Mouse (Mus musculus) liver, embryonic 11.5 days (tissue): ENCODE results near the gene Adamts4. TPM values are rescaled to one million over a fixed set of nuclear protein-coding genes. Genes with fewer than 3 reads are reported as not detected.

Experiments
- ATAC-seq: fragments of 200-750 bp; cut with Nextera tagmentation; replicated peaks from 2 replicates; pipeline ENCODE4 v1.8.0; 2017; ENCODE audit warnings: moderate number of reproducible peaks, mild to moderate bottlenecking, moderate TSS enrichment, moderate library complexity; ENCODE audit not compliant: low FRiP score
- DNase-seq: peaks from one replicate; pipeline ENCODE4 v3.0.0-alpha.2; 2017; ENCODE audit warnings: low spot score
- H3K27ac ChIP-seq: fragments of 300-500 bp; sonication (generic); 2 replicates; pipeline ENCODE4 v1.5.1; 2014; ENCODE audit warnings: mild to moderate bottlenecking, low read depth, low read length, control low read depth
- H3K27me3 ChIP-seq: fragments of 300-500 bp; sonication (generic); replicated peaks from 2 replicates; pipeline ENCODE4 v1.6.1; 2014; ENCODE audit warnings: low read length, mixed read lengths; ENCODE audit not compliant: control insufficient read depth, insufficient read depth
- H3K36me3 ChIP-seq: fragments of 300-500 bp; sonication (generic); 2 replicates; pipeline ENCODE4 v1.6.1; 2014; ENCODE audit warnings: mild to moderate bottlenecking, low read length, moderate library complexity, mixed read lengths; ENCODE audit not compliant: control insufficient read depth, insufficient read depth
- H3K4me1 ChIP-seq: fragments of 300-500 bp; sonication (generic); replicated peaks from 2 replicates; pipeline ENCODE4 v1.6.1; 2014; ENCODE audit warnings: low read length, mixed read lengths; ENCODE audit not compliant: control insufficient read depth, insufficient read depth
- H3K4me2 ChIP-seq: fragments of 300-500 bp; sonication (generic); 2 replicates; pipeline ENCODE4 v1.6.1; 2014; ENCODE audit warnings: mild to moderate bottlenecking, control low read depth, moderate library complexity
- H3K4me3 ChIP-seq: fragments of 300-500 bp; sonication (generic); 2 replicates; pipeline ENCODE4 v1.5.1; 2014; ENCODE audit warnings: low read depth, low read length, control low read depth
- H3K9ac ChIP-seq: fragments of 300-500 bp; sonication (generic); 2 replicates; pipeline ENCODE4 v1.6.1; 2014; ENCODE audit warnings: low read depth, low read length, control low read depth
- H3K9me3 ChIP-seq: fragments of 300-500 bp; sonication (generic); 2 replicates; pipeline ENCODE4 v1.6.1; 2016; ENCODE audit warnings: low read length, inconsistent platforms, mixed read lengths; ENCODE audit not compliant: control insufficient read depth
- WGBS: fragments of 180-500 bp; shearing (Covaris S2); extraction: QIAGEN DNeasy Blood & Tissue Kit; methylation state at CpG from one replicate; pipeline ENCODE4 v1.1.7; 2014; 5-methylcytosine and 5-hydroxymethylcytosine counted together
- polyA plus RNA-seq: library from polyadenylated mRNA; unstranded; fragments of >200 nt; fragmentation: Nextera tagmentation; extraction: Ambion mirVana; gene quantifications from 2 replicates; pipeline ENCODE4 v1.2.1, GENCODE M21; 2014

The Adamts4 gene
- polyA plus RNA-seq, 1 experiment from 2014 or later, result 2.0 TPM

GRCm38 (mm10) chr1:171281528-171281923 is 31.3 kb downstream of the Adamts4 start:
- H3K4me3 ChIP-seq, result peak overlapping the region; percentile 76
- DNase-seq, result peak; percentile 86
- no peaks in the 10 kb centered on the region for H3K27me3 ChIP-seq
- WGBS, result 2% methylated on average over 10 of the region's 10 CpGs
- peak; percentile 37 for ATAC-seq
- H3K9me3 ChIP-seq, result no peaks in the 10 kb centered on the region
- peak overlapping the region; percentile 99 for H3K27ac ChIP-seq
- H3K9ac ChIP-seq, result peak overlapping the region; percentile 93
- H3K4me2 ChIP-seq, result peak overlapping the region; percentile 69
- H3K36me3 ChIP-seq, result peaks cover 36% of the 10 kb centered on the region
- H3K4me1 ChIP-seq, result peaks cover 8% of the 10 kb centered on the region

DNA sequence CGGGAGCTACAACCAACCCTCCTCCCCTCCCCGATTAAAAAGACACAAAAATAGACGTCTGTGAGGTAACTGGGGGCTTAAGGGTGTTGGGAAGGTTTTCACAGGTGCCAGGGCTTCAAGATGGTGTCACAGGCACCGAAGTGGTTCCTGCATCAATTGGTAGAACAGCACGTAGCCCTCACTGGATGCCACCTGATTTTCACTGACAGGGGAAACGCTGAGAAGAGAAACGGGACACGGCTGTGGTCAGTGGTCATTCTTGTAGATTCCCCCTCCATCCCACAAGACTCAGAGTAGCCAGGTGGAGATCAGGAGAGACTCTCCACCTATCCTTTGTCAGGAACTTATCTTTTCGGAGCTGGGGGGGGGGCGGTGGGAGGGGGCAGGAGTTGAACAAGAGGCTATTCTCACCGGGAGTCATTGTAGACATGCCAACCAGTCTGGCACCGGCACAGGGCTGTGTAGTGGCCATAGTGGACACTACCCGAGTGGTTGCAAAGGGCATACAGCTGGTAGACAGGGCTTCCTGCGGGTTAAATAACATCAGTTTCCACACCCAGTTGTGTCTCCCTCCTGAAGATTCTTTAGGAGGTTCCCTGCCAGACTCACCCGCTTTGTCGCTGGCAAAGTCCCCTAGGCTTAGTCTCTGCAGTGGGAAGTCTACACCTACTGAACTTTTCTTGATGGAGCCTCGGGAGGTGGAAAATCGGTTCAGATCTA is 32.0 kb downstream of the Adamts4 start:
- no peaks in the 10 kb centered on the region for H3K27me3 ChIP-seq
- peaks cover 14% of the 10 kb centered on the region for H3K4me1 ChIP-seq
- no peaks in the 10 kb centered on the region for H3K9me3 ChIP-seq
- no peak for ATAC-seq
- peaks cover 30% of the 10 kb centered on the region for H3K36me3 ChIP-seq
- DNase-seq, result peak; percentile 30
- H3K27ac ChIP-seq, result peak overlapping the region; percentile 99
- WGBS, result 72% methylated on average over 18 of the region's 18 CpGs
- H3K4me2 ChIP-seq, result peak overlapping the region; percentile 69
- H3K9ac ChIP-seq, result peak overlapping the region; percentile 93
- peak overlapping the region; percentile 76 for H3K4me3 ChIP-seq

GRCm38 (mm10) chr1:171283188-171284160 is 33.3 kb downstream of the Adamts4 start:
- H3K9me3 ChIP-seq, result no peaks in the 10 kb centered on the region
- H3K4me2 ChIP-seq, result no peak overlapping the region
- 87% methylated on average over 18 of the region's 18 CpGs for WGBS
- H3K4me3 ChIP-seq, result no peak overlapping the region
- no peak for DNase-seq
- no peak overlapping the region for H3K9ac ChIP-seq
- H3K36me3 ChIP-seq, result peaks cover 18% of the 10 kb centered on the region
- no peaks in the 10 kb centered on the region for H3K27me3 ChIP-seq
- no peak for ATAC-seq
- H3K4me1 ChIP-seq, result peaks cover 18% of the 10 kb centered on the region
- no peak overlapping the region for H3K27ac ChIP-seq

GRCm38 (mm10) chr1:171284491-171284890 is 34.3 kb downstream of the Adamts4 start:
- Histone ChIP-seq H3K4me3 (no peak overlapping the region), H3K4me1 (peaks cover 21% of the 10 kb centered on the region), H3K36me3 (peaks cover 19% of the 10 kb centered on the region; the same call in 1 of the 2 replicates), H3K9me3 (no peaks in the 10 kb centered on the region), H3K9ac (no peak overlapping the region), H3K4me2 (no peak overlapping the region), H3K27ac (no peak overlapping the region), H3K27me3 (no peaks in the 10 kb centered on the region)
- 89% methylated on average over 15 of the region's 15 CpGs for WGBS
- ATAC-seq, result no peak
- DNase-seq, result no peak

DNA sequence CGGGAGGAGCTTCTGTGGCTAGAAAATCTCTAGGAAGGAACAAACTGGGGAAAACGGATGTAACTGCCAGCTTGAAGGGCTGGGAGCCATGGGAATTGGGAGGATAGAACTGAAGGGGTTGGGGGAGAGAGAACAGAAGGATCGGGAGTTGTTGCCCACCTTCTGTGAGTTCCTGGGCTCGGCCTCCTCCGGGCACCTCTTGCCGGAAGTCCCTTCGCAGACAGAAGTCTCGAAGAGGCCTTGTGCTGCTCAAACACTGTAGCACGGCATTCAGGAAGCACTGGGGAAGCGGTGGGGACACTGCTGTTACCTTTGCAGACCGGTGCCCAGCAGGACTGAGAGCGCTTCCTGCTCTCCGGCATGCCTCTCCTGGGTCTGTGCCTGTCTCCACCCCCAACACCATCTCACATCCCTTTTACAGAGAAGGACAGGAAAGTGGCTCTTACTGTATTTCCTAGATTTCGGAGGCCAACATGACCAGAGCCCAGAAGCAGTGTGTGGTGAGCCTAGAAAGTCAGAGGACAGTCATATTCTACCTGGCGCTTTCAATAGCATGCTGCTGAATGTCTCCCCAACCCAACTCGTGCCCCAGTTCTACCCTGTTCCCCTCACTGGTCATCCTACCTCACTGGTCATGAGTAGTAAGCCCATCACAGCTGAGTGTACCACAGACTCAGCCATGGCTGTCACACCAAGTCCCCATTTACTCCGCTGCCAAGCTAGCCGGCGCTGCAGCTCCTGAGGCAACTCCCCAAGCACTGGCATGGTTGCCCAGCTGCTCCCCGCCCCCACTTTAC is 35.1 kb downstream of the Adamts4 start:
- ATAC-seq (no peak), DNase-seq (no peak)
- H3K4me1 ChIP-seq, result peaks cover 21% of the 10 kb centered on the region
- peaks cover 23% of the 10 kb centered on the region; the same call in 1 of the 2 replicates for H3K36me3 ChIP-seq
- no peaks in the 10 kb centered on the region for H3K9me3 ChIP-seq
- H3K4me3 ChIP-seq, result no peak overlapping the region
- H3K4me2 ChIP-seq, result no peak overlapping the region
- 82% methylated on average over 20 of the region's 20 CpGs for WGBS
- H3K9ac ChIP-seq, result no peak overlapping the region
- peak overlapping the region; percentile 15; the same call in 1 of the 2 replicates for H3K27ac ChIP-seq
- no peaks in the 10 kb centered on the region for H3K27me3 ChIP-seq

- Histone ChIP-seq H3K4me3 (peak overlapping the region; percentile 98; the same call in 1 of the 2 replicates), H3K4me1 (peaks cover 21% of the 10 kb centered on the region), H3K9ac (no peak overlapping the region), H3K9me3 (no peaks in the 10 kb centered on the region), H3K4me2 (peak overlapping the region; percentile 70), H3K27me3 (no peaks in the 10 kb centered on the region), H3K27ac (no peak overlapping the region), H3K36me3 (peaks cover 23% of the 10 kb centered on the region; the same call in 1 of the 2 replicates)
- no peak for ATAC-seq
- DNase-seq, result no peak
- WGBS, result 89% methylated on average over 19 of the region's 19 CpGs
Measured at GRCm38 (mm10) chr1:171286517-171286916, 36.3 kb downstream of the Adamts4 start.

DNA sequence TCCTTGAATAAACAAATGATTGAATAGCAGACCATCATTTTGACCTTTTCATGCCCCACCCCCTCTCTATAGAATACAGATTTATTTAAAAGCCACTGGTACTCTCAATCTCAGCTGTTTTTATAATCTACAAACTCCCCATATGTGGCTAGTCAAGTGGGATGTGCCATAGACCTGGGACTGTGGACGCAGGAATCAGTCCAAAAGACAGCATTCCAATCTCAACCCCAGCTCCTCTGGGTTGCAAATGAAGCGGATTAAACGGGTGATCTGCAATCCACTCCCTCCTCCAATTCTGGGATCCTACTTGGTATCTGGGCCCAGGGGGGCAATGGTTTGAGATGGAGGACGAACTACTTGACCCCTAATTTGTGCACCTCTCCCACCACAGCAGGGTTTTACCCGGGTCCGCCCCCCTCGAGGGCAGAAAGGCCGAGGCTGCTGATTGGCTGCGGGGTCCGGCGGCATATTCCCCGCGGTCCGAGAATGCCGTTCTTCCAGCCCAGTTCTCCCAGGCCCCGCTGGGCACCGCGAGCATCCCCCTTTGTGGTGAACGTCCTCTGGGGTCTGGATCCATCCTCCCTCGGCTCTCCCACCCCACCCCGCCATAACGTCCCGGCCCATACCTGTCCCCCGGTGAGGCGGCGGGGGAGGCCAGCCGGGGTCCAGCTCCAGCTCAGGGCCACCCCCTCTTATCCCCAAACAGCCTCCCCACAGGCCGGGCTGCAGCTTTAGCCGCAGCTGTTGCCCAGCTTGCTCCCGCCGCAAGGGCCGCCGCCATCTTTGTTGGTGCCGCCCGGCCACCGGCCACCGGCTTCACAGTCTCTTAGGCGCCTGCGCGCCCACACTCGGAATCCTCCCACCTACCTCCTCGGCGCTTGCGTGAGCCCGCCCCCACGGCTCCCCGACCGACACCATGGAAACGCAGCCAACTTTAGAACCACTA is 37.2 kb downstream of the Adamts4 start, which contains the start of gene Usp21:
TSS of gene Usp21 (minus strand) at position 856 of the 946 bp plus-strand sequence.
- ATAC-seq (peak; percentile 94), DNase-seq (peak; percentile 87)
- peak within 1 kb of the TSS; percentile 91 for H3K27ac ChIP-seq
- H3K4me3 ChIP-seq, result peak within 1 kb of the TSS; percentile 98
- under 1% methylated on average over 49 of the region's 49 CpGs for WGBS
- no peaks in the 10 kb centered on the region for H3K27me3 ChIP-seq
- H3K9me3 ChIP-seq, result no peaks in the 10 kb centered on the region
- peak within 1 kb of the TSS; percentile 70 for H3K4me2 ChIP-seq
- peaks cover 23% of the 10 kb centered on the region; the same call in 1 of the 2 replicates for H3K36me3 ChIP-seq
- H3K9ac ChIP-seq, result peak within 1 kb of the TSS; percentile 99
- peaks cover 16% of the 10 kb centered on the region for H3K4me1 ChIP-seq
